Mouse (Mus musculus) forebrain, embryonic 10.5 days (tissue): ENCODE results near the gene Fam189b. TPM values are rescaled to one million over a fixed set of nuclear protein-coding genes. Genes with fewer than 3 reads are reported as not detected.

Experiments
- DNase-seq: peaks from one replicate; pipeline ENCODE4 v3.0.0-alpha.2; 2017; ENCODE audit warnings: low spot score; ENCODE audit errors: extremely low spot score
- H3K27ac ChIP-seq: fragments of 300-500 bp; sonication (generic); 2 replicates; pipeline ENCODE4 v1.5.1; 2016; ENCODE audit warnings: mild to moderate bottlenecking
- H3K27me3 ChIP-seq: fragments of 300-500 bp; sonication (generic); 2 replicates; pipeline ENCODE4 v1.6.1; 2016; ENCODE audit warnings: mild to moderate bottlenecking; ENCODE audit not compliant: poor library complexity, severe bottlenecking
- H3K36me3 ChIP-seq: fragments of 300-500 bp; sonication (generic); replicated peaks from 2 replicates; pipeline ENCODE4 v1.6.1; 2016; ENCODE audit warnings: mild to moderate bottlenecking, moderate library complexity
- H3K4me1 ChIP-seq: fragments of 300-500 bp; sonication (generic); 2 replicates; pipeline ENCODE4 v1.6.1; 2016
- H3K4me3 ChIP-seq: fragments of 300-500 bp; sonication (generic); 2 replicates; pipeline ENCODE4 v1.5.1; 2016; ENCODE audit warnings: mild to moderate bottlenecking, moderate library complexity
- H3K9me3 ChIP-seq: fragments of 300-500 bp; sonication (generic); 2 replicates; pipeline ENCODE4 v1.6.1; 2016; ENCODE audit warnings: mild to moderate bottlenecking, moderate library complexity
- WGBS: fragments of 180-500 bp; shearing (Covaris S2); methylation state at CpG from one replicate; pipeline ENCODE4 v1.1.7; 2016; 5-methylcytosine and 5-hydroxymethylcytosine counted together
- polyA plus RNA-seq: library from polyadenylated mRNA; unstranded; fragments of >200 nt; fragmentation: Nextera tagmentation; extraction: Ambion mirVana; gene quantifications from 2 replicates; pipeline ENCODE4 v1.2.1, GENCODE M21; 2016

The Fam189b gene
- polyA plus RNA-seq, 1 experiment from 2014 or later: 25.1 TPM

GRCm38 (mm10) chr3:89228180-89228549 is 45.2 kb downstream of the Fam189b start:
- peaks cover 43% of the 10 kb centered on the region for H3K27me3 ChIP-seq
- 1% methylated on average over 20 of the region's 20 CpGs for WGBS

GRCm38 (mm10) chr3:89228836-89229235 is 45.9 kb downstream of the Fam189b start, which contains the start of gene Muc1:
Gene Muc1 (plus strand): TSS chr3:89229057.
- peaks cover 43% of the 10 kb centered on the region for H3K36me3 ChIP-seq
- H3K27ac ChIP-seq: peak within 1 kb of the TSS; percentile 99
- no peaks in the 10 kb centered on the region for H3K9me3 ChIP-seq
- no peak for DNase-seq
- 24% methylated on average over 10 of the region's 10 CpGs for WGBS
- H3K4me1 ChIP-seq: peaks cover 78% of the 10 kb centered on the region
- peak within 1 kb of the TSS; percentile 91 for H3K4me3 ChIP-seq
- peaks cover 43% of the 10 kb centered on the region for H3K27me3 ChIP-seq

More at GRCm38 (mm10) chr3:89228180-89228549, 45.2 kb downstream of the Fam189b start:
- Histone ChIP-seq H3K9me3 (no peaks in the 10 kb centered on the region), H3K27ac (peak overlapping the region; percentile 99), H3K4me1 (peaks cover 84% of the 10 kb centered on the region), H3K4me3 (peak overlapping the region; percentile 91), H3K36me3 (peaks cover 44% of the 10 kb centered on the region)
- peak; percentile 90 for DNase-seq

GRCm38 (mm10) chr3:89229276-89229675 is 46.3 kb downstream of the Fam189b start:
- DNase-seq: no peak
- Histone ChIP-seq H3K4me1 (peaks cover 73% of the 10 kb centered on the region), H3K4me3 (0 out of 2 replicates have a peak overlapping the region, but pooled peaks have one; percentile 91), H3K27ac (peak overlapping the region; percentile 99; the same call in 1 of the 2 replicates), H3K36me3 (peaks cover 43% of the 10 kb centered on the region), H3K9me3 (no peaks in the 10 kb centered on the region), H3K27me3 (peaks cover 43% of the 10 kb centered on the region)
- WGBS: 56% methylated on average over 4 of the region's 4 CpGs

- Histone ChIP-seq H3K9me3 (no peaks in the 10 kb centered on the region), H3K4me3 (no peak overlapping the region), H3K27ac (peak overlapping the region; percentile 46; the same call in 1 of the 2 replicates), H3K27me3 (peaks cover 44% of the 10 kb centered on the region), H3K4me1 (peaks cover 60% of the 10 kb centered on the region), H3K36me3 (peaks cover 39% of the 10 kb centered on the region)
- DNase-seq: no peak
- WGBS: 92% methylated on average over 2 of the region's 2 CpGs
These were observed 47.6 kb downstream of the Fam189b start for GRCm38 (mm10) chr3:89230561-89230960.

- Histone ChIP-seq H3K9me3 (no peaks in the 10 kb centered on the region), H3K27me3 (peaks cover 36% of the 10 kb centered on the region)
- WGBS: 76% methylated on average over 7 of the region's 7 CpGs
These were observed 48.4 kb downstream of the Fam189b start for GRCm38 (mm10) chr3:89231345-89231744.

GRCm38 (mm10) chr3:89231772-89232275 is 48.9 kb downstream of the Fam189b start:
- H3K9me3 ChIP-seq: no peaks in the 10 kb centered on the region
- peaks cover 34% of the 10 kb centered on the region for H3K27me3 ChIP-seq
- peaks cover 48% of the 10 kb centered on the region for H3K4me1 ChIP-seq
- 76% methylated on average over 16 of the region's 16 CpGs for WGBS
- H3K27ac ChIP-seq: no peak overlapping the region
- no peak for DNase-seq
- no peak overlapping the region for H3K4me3 ChIP-seq
- peaks cover 47% of the 10 kb centered on the region for H3K36me3 ChIP-seq

More at GRCm38 (mm10) chr3:89231345-89231744, 48.4 kb downstream of the Fam189b start:
- peaks cover 42% of the 10 kb centered on the region for H3K36me3 ChIP-seq
- H3K4me3 ChIP-seq: no peak overlapping the region
- H3K27ac ChIP-seq: no peak overlapping the region
- H3K4me1 ChIP-seq: peaks cover 53% of the 10 kb centered on the region
- DNase-seq: no peak

- 65% methylated on average over 6 of the region's 6 CpGs for WGBS
- peaks cover 34% of the 10 kb centered on the region for H3K27me3 ChIP-seq
- peaks cover 55% of the 10 kb centered on the region for H3K36me3 ChIP-seq
- no peak overlapping the region for H3K4me3 ChIP-seq
- peaks cover 40% of the 10 kb centered on the region for H3K4me1 ChIP-seq
- DNase-seq: no peak
- no peaks in the 10 kb centered on the region for H3K9me3 ChIP-seq
- no peak overlapping the region for H3K27ac ChIP-seq
These were observed 49.7 kb downstream of the Fam189b start for GRCm38 (mm10) chr3:89232614-89233013.

GRCm38 (mm10) chr3:89233562-89234110 is 50.7 kb downstream of the Fam189b start:
- H3K9me3 ChIP-seq: no peaks in the 10 kb centered on the region
- H3K36me3 ChIP-seq: peaks cover 65% of the 10 kb centered on the region
- H3K4me1 ChIP-seq: peaks cover 38% of the 10 kb centered on the region
- 88% methylated on average over 14 of the region's 14 CpGs for WGBS
- no peak for DNase-seq
- no peak overlapping the region for H3K27ac ChIP-seq
- no peak overlapping the region for H3K4me3 ChIP-seq
- H3K27me3 ChIP-seq: peaks cover 33% of the 10 kb centered on the region

GRCm38 (mm10) chr3:89236516-89236915 is 53.6 kb downstream of the Fam189b start:
- Histone ChIP-seq H3K4me3 (no peak overlapping the region), H3K27ac (peak overlapping the region; percentile 36; the same call in 1 of the 2 replicates), H3K36me3 (peaks cover 66% of the 10 kb centered on the region), H3K9me3 (no peaks in the 10 kb centered on the region), H3K27me3 (peaks cover 11% of the 10 kb centered on the region; the same call in 1 of the 2 replicates), H3K4me1 (peaks cover 23% of the 10 kb centered on the region)
- WGBS: 95% methylated on average over 10 of the region's 10 CpGs
- no peak for DNase-seq

- Histone ChIP-seq H3K9me3 (no peaks in the 10 kb centered on the region), H3K27ac (no peak overlapping the region), H3K36me3 (peaks cover 69% of the 10 kb centered on the region), H3K4me3 (no peak overlapping the region), H3K4me1 (peaks cover 13% of the 10 kb centered on the region), H3K27me3 (0 out of 2 replicates have a peak, but pooled peaks cover 6% of the 10 kb centered on the region)
- no peak for DNase-seq
- 94% methylated on average over 21 of the region's 21 CpGs for WGBS
These were observed 54.7 kb downstream of the Fam189b start for GRCm38 (mm10) chr3:89237682-89238081.

- WGBS: 76% methylated on average over 12 of the region's 12 CpGs
- no peak for DNase-seq
- H3K36me3 ChIP-seq: peaks cover 64% of the 10 kb centered on the region
These were observed 55.6 kb downstream of the Fam189b start for GRCm38 (mm10) chr3:89238494-89238893.

More at GRCm38 (mm10) chr3:89238494-89238893, 55.6 kb downstream of the Fam189b start:
- H3K9me3 ChIP-seq: no peaks in the 10 kb centered on the region
- peaks cover 13% of the 10 kb centered on the region for H3K4me1 ChIP-seq
- H3K27me3 ChIP-seq: peaks cover 9% of the 10 kb centered on the region
- no peak overlapping the region for H3K4me3 ChIP-seq
- H3K27ac ChIP-seq: peak overlapping the region; percentile 31; the same call in 1 of the 2 replicates
